Mouse (Mus musculus) stomach, postnatal 0 days (tissue): ENCODE results near the gene Ulk4.

Experiments used
- CTCF ChIP-seq: IDR thresholded peaks from 2 replicates; pipeline ENCODE4 v1.5.1; 2016; ENCODE audit warnings: antibody characterized with exemption, low read depth, mild to moderate bottlenecking, moderate library complexity
- EP300 ChIP-seq: optimal IDR thresholded peaks from 2 replicates; pipeline ENCODE3; 2016; ENCODE audit warnings: antibody characterized with exemption

GRCm38 (mm10) chr9:121249805-121250204 is 27.2 kb downstream of the Ulk4 start:
- TF ChIP-seq CTCF (no peak), EP300 (no peak)
